Mouse (Mus musculus): ENCODE data around the gene Parp4.

Parp4 gene

GRCm38 (mm10) chr14:56617470-56617869 is 42.1 kb downstream of the Parp4 start:
- DNase-seq, result no peak

DNA sequence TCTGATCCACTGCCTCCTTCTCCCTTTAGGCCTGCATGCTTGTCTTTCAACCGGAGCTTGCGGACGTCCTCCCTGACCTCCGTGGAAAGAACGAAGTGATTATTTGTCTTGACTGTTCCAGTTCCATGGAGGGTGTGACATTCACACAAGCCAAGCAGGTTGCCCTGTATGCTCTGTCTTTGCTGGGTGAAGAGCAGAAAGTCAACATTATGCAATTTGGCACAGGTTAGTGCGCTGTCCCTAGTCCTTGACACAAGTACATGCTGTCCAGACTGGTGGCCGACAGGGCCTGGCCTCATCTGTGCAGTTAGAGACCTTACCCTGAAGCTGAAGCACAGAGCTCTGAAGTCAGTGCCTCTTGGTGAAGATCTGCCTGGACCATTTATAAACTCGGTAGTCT is 45.0 kb downstream of the Parp4 start:
- DNase-seq, result no peak

GRCm38 (mm10) chr14:56626202-56626601 is 50.8 kb downstream of the Parp4 start:
- DNase-seq, result no peak

DNA sequence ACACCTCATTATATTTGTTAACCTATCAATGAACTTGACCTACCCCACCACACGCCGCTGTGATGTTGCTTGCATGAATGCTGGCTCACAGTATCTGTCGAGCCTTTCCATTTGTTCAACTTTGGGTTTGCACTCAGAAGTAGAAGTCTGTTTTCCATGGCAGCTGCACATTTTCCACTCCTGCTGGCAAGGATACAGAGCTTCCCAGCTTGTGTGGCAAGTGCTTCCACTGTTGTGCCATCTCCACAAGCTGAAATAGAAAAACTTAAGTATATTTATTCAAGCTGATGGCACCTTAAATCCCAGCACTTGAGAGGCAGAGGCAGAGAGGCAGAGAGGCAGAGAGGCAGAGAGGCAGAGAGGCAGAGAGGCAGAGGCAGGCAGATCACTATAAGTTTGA is 52.9 kb downstream of the Parp4 start:
- no peak for DNase-seq

DNA sequence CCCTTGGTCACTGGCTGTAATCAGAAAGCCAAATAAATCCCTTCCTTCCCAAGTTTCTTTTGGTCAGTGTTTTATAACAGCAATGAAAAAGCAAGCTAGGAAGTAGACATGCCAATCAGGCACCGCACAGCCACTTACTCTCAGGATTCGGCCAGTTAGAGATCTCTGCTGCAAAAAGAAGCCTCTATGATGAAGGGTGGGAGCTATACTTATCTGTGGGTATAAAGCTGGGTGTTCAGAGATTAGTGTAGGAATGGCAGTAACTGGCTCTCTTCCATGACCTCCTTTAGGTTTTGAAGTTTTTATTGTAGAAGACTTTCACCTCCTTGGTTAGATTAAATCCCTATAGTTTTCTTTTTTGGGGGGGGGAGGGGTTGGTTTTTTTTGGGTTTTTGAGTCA is 55.7 kb downstream of the Parp4 start:
- DNase-seq, result no peak

GRCm38 (mm10) chr14:56647206-56647605 is 71.8 kb downstream of the Parp4 start:
- DNase-seq, result no peak

DNA sequence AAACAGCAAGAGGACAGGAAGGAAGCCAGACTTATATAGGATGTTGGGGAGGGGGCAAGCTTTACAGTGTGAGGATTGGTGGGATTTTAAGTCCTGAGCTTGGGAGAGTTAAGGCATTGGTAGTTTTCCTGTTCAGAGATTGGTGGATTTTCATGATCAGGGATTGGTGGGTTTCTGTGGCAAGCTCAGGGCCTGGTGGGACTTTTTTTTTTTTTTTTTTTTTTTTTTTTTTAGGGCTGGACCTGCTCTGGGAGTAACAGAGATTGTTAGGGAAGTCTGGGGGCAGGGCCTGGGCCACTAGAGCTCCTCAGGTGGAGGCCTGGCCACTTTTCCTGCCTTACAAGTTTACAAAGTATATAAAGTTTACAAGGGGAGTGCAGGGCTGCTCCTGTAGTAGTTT is 74.0 kb downstream of the Parp4 start:
- no peak for DNase-seq

GRCm38 (mm10) chr14:56665651-56666050 is 90.2 kb downstream of the Parp4 start:
- peak; percentile 27 for DNase-seq

DNA sequence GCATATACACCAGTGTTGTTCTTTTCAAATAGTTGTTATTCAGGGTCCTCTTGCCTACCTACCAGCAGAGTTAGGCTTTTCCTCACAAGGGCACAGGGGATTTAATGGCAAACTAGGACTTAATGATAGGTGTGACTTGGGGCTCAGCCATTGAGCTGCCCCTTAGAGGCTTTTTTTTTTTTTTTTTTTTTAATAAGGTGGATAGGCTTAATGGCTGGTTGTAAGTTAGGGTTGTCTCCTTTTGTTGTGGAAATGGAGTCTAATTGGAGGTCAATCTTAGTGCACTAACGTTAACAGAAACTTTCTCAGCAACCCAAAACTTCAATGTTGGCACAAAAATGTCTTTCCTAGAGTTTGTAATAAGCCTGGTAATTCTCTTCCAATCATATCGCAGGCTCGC is 91.5 kb downstream of the Parp4 start:
- no peak for DNase-seq

DNA sequence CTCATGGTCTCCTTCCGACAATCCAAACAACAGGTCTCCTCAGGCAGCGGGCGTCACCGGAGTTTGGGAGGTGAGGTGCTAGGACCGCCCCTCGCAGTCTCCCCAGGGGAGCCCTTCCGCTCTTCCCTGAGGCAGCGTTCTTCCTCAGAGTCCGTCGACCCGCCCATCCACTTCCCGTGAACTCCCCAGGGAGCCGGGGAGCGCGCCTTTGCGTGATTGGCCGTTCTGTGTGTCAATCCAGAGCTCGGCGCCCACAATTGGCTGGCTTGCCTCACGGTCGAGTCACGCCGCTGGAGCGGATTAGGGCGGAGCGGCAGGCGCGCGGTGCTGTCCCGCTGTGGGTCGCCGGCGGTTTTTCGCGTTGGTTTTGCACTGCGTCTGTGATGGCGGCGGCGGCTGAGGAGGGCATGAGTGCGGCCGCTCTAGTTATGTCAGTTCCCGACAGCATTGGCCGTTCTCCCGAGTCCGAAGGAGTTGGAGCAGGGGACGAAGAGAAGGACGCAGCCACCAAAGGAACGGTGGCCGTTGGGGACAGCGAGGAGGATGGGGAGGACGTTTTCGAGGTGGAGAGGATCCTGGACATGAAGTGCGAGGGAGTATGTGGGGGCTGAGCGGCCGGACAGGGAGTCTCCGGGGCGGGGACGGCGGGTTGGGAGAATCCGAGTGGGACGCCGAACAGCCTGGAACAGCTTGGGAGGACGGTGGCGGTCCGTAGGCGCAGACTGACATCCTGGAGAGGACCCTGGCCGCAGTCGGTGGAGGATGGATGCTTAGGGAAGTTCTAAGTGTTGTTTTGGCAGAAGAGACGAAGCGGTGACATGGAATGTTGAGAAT is 92.8 kb downstream of the Parp4 start, which contains the start of gene Mphosph8:
Mphosph8 (plus strand) TSS at position 280 of the 834 bp plus-strand sequence.
- peak; percentile 99 for DNase-seq

GRCm38 (mm10) chr14:56669046-56669620 is 93.7 kb downstream of the Parp4 start:
- no peak for DNase-seq

- DNase-seq, result peak; percentile 30
These were observed 110.0 kb downstream of the Parp4 start for GRCm38 (mm10) chr14:56685426-56685825.

DNA sequence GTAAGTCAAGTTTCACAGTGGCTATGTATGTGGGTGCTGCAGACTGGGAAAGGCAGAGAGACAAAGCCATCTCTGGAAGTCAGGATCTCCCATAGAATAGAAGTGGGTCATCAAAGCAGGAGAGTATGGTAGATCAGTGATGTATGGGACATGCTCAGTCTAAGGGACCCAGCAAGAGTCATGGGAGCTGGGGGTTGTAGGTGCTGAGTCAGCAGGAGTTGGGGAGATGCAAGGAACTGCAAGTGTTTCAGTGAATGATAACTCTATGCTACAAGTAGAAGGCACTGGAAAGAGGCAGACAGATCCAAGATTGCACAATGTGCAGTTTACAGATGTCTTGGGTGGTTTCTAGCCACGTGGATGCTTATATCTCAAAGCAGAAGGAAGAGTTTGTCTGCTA is 113.7 kb downstream of the Parp4 start:
- DNase-seq, result no peak

DNA sequence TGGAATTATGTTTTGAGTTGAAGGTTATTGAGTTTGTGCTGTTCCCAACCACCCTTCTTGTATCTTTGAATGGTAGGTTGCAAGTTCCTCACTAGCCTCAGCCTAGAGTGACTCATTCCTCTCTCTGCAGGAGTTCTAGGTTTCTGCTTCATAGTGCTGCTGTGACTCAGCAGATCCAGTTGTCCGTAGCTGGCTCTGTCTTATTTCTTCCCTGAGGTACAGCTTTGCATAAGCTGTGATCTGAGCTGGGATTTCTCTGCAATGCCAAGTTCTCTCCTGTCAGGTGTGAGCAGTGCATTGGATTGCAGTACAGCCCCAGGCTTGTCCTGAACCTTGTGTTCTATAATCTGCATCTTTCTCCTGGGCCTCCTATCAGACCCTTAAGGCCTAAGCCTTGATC is 114.3 kb downstream of the Parp4 start:
- no peak for DNase-seq

GRCm38 (mm10) chr14:56695495-56695894 is 120.1 kb downstream of the Parp4 start:
- DNase-seq, result no peak

GRCm38 (mm10) chr14:56697836-56698235 is 122.4 kb downstream of the Parp4 start:
- DNase-seq, result no peak

GRCm38 (mm10) chr14:56702644-56703043 is 127.2 kb downstream of the Parp4 start:
- DNase-seq, result no peak

DNA sequence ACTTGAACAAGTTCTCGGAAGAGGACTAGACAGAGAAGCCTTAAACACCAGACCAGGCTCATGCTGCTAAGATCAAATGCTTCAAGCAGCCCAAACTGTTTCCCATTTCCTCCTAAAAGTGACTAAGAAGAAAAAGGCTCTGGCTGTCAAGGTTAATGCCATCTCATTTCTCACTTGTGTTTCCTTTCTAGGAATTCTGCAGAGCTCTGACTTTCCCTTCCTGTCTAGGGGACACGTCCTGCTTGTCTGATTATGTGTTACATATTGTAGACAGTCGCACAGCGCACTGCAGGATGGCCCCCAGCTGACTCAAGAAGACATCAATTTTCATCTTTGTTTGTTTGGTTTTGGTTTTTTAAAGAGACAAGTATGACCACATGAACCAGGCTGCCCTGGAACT is 130.3 kb downstream of the Parp4 start:
- DNase-seq, result peak; percentile 17

All from kidney, postnatal 14 days (tissue).